Mouse (Mus musculus) ES-Bruce4 (cell line): ENCODE results near the gene Mxra8.

Experiments
- CTCF ChIP-seq: IDR thresholded peaks from one replicate; pipeline ENCODE4 v1.8.1; 2011; ENCODE audit warnings: low read depth, low read length
- POLR2A ChIP-seq: IDR thresholded peaks from one replicate; pipeline ENCODE4 v1.8.1; 2011; ENCODE audit warnings: low read length; ENCODE audit not compliant: insufficient read depth

GRCm38 (mm10) chr4:155811929-155812664 is 27.4 kb upstream of the Mxra8 start, which contains the start of gene Ccnl2:
- no peak for TF ChIP-seq CTCF
- no peak for TF ChIP-seq POLR2A
